Mouse (Mus musculus): Measurements from ENCODE around the gene Aup1. TPM values are rescaled to one million over a fixed set of nuclear protein-coding genes. Genes with fewer than 3 reads are reported as not detected.
A peak's percentile ranks its signal among the peaks of the same experiment; 100 is the strongest.

Aup1 gene
- 99.8 and 109 TPM in 2 replicates for polyA plus RNA-seq (2014; fragmentation: Nextera tagmentation; extraction: Ambion mirVana)

DNA sequence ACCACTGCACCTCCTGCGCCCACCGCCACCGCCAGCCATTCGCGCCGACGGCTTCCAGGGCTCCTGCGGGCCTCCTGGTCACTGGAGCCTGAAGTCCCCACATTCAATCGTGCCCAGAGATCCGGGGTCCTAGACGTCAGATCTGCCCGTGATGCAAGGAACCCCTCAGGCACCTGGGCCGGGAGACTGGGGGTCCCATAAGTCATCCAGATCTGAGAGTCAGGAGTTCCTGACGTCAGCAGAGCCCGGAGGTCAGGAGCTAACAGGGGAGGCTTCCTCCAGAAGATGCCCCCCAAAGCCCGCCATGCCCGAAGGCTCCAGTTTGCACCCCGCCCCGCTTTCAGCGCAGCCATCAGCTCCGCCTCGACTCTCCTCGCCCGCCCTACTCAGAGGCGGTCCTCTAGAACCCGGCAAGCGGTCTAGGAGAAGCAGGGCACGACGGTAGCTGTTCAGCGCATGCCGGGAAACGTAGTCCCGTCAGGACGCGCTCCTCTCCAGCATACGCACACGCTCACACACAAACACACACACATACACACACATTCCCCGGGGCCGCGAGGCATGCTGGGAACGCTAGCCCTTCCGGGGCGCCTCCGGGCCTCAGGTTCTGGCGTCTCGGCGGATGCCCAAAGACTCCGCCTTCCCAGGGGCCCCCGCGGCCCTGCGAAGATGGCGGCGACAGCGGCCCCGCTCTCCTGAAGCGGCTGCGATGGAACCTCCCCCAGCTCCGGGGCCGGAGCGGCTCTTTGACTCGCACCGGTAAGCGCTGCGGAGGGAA is at the start of gene Aup1:
TSS of gene Aup1 (plus strand) at position 448 of the 778 bp plus-strand sequence.
- whole genome bisulfite sequencing (ENCODE audit: insufficient replicate concordance) = under 1% methylated on average over 63 of the region's 64 CpGs
- H3K27ac ChIP-seq (ENCODE audit: low read depth, low read length) = peak within 1 kb of the TSS; percentile 83
- peak within 1 kb of the TSS; percentile 81 for H3K4me2 ChIP-seq

DNA sequence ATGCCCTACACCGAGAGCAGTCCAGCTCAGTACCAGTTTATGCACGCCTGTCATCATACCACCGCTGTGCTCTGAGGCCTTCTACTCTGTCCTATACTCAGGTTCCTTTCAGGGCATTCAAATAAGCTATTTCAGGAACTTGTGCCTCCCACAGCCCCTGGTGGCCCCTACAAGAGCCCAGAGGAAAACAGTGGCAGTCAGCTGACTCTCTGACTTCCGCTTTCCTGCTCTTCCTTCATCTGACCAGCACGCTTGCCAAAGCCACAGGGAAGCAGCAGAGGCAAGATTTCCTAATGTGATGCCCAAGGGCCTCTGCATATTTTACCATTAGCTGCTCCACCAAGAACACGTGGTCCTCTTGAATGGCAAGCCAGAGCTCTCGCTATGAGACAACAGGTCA is 49.4 kb upstream of the Aup1 start:
- Histone ChIP-seq H3K27ac (ENCODE audit: low read depth, low read length) (peak overlapping the region; percentile 41; the same call in 1 of the 2 replicates), H3K4me2 (peak overlapping the region; percentile 33; the same call in 1 of the 2 replicates), H3K4me3 (ENCODE audit: low read depth, low read length) (no peak overlapping the region), H3K4me1 (ENCODE audit: control insufficient read depth, insufficient read depth, low read length) (peaks cover 12% of the 10 kb centered on the region), H3K36me3 (ENCODE audit: control insufficient read depth, insufficient read depth, low read length) (no peaks in the 10 kb centered on the region), H3K27me3 (ENCODE audit: control insufficient read depth, insufficient read depth, low read length) (no peaks in the 10 kb centered on the region), H3K9me3 (replicated peaks; ENCODE audit: control insufficient read depth, low read length) (no peaks in the 10 kb centered on the region), H3K9ac (ENCODE audit: low read depth, low read length) (no peak overlapping the region)
- ATAC-seq (replicated peaks; ENCODE audit: insufficient number of reproducible peaks, low FRiP score, low TSS enrichment) = no peak
- 40% methylated on average over 7 of the region's 7 CpGs for WGBS (ENCODE audit: insufficient replicate concordance)

More for the DNA sequence above, at the start of gene Aup1:
- H3K4me3 ChIP-seq (ENCODE audit: low read depth, low read length) = peak within 1 kb of the TSS; percentile 96
- peaks cover 17% of the 10 kb centered on the region for H3K4me1 ChIP-seq (ENCODE audit: control insufficient read depth, insufficient read depth, low read length)
- ATAC-seq (replicated peaks; ENCODE audit: insufficient number of reproducible peaks, low FRiP score, low TSS enrichment) = peak; percentile 93
- H3K36me3 ChIP-seq (ENCODE audit: control insufficient read depth, insufficient read depth, low read length) = peaks cover 7% of the 10 kb centered on the region; the same call in 1 of the 2 replicates
- H3K9me3 ChIP-seq (replicated peaks; ENCODE audit: control insufficient read depth, low read length) = no peaks in the 10 kb centered on the region
- H3K9ac ChIP-seq (ENCODE audit: low read depth, low read length) = peak within 1 kb of the TSS; percentile 97
- peaks cover 10% of the 10 kb centered on the region for H3K27me3 ChIP-seq (ENCODE audit: control insufficient read depth, insufficient read depth, low read length)

DNA sequence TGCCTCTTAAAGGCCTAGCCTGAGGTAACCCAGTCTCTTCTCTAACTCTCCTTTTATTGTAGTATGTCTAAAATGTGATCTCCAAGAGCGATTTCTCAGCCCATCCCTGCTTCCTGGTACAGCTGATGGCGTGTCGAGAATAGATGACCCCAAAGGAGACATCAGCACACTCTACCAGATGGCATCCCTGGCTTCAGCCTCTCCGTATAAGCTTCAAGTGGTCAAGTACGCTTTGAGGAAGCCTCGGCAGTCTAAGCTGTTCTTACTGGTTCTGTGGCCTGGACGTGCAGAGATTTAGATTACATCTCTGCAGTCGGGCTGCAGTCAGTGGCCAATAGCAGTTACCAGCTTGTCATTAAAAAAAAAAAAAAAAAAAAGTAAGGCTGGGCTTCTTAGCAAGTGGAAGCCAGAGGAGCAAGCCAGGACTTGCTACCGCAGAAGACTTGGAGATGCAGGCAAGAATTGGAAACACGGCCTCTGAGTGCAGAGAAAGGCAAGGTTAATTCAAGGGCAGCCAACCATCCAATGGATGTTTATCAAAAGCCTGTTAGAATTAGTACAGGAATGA is 48.8 kb upstream of the Aup1 start:
- Histone ChIP-seq H3K4me2 (no peak overlapping the region), H3K36me3 (ENCODE audit: control insufficient read depth, insufficient read depth, low read length) (no peaks in the 10 kb centered on the region), H3K4me1 (ENCODE audit: control insufficient read depth, insufficient read depth, low read length) (peaks cover 14% of the 10 kb centered on the region), H3K27ac (ENCODE audit: low read depth, low read length) (peak overlapping the region; percentile 41; the same call in 1 of the 2 replicates), H3K9ac (ENCODE audit: low read depth, low read length) (no peak overlapping the region), H3K9me3 (replicated peaks; ENCODE audit: control insufficient read depth, low read length) (no peaks in the 10 kb centered on the region), H3K4me3 (ENCODE audit: low read depth, low read length) (no peak overlapping the region), H3K27me3 (ENCODE audit: control insufficient read depth, insufficient read depth, low read length) (no peaks in the 10 kb centered on the region)
- 81% methylated on average over 10 of the region's 10 CpGs for WGBS (ENCODE audit: insufficient replicate concordance)
- ATAC-seq (replicated peaks; ENCODE audit: insufficient number of reproducible peaks, low FRiP score, low TSS enrichment) = no peak

DNA sequence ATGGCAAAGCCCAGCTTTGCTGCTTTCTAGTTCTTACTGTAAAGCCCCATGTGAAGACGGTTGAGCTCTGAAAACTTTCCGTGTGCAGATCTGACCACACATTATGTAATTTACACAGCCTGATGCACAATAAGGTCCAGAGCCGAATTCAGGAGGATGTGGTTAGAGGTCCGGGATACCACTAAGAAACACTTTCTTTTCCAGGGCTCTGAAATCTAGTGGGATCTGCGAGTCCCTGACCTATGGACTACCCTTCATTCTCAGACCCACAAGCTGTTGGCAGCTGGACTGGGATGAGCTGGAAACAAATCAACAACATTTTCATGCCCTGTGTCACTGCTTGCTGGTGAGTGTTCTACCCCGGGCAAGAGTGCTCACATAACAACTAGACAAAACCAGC is 48.2 kb upstream of the Aup1 start:
- no peak for ATAC-seq (replicated peaks; ENCODE audit: insufficient number of reproducible peaks, low FRiP score, low TSS enrichment)
- H3K9me3 ChIP-seq (replicated peaks; ENCODE audit: control insufficient read depth, low read length) = no peaks in the 10 kb centered on the region
- no peaks in the 10 kb centered on the region for H3K36me3 ChIP-seq (ENCODE audit: control insufficient read depth, insufficient read depth, low read length)
- no peak overlapping the region for H3K4me2 ChIP-seq
- WGBS (ENCODE audit: insufficient replicate concordance) = 82% methylated on average over 6 of the region's 6 CpGs
- no peak overlapping the region for H3K27ac ChIP-seq (ENCODE audit: low read depth, low read length)
- H3K9ac ChIP-seq (ENCODE audit: low read depth, low read length) = no peak overlapping the region
- H3K27me3 ChIP-seq (ENCODE audit: control insufficient read depth, insufficient read depth, low read length) = no peaks in the 10 kb centered on the region
- H3K4me3 ChIP-seq (ENCODE audit: low read depth, low read length) = no peak overlapping the region
- peaks cover 14% of the 10 kb centered on the region for H3K4me1 ChIP-seq (ENCODE audit: control insufficient read depth, insufficient read depth, low read length)

GRCm38 (mm10) chr6:83008659-83009058 is 45.7 kb upstream of the Aup1 start:
- no peaks in the 10 kb centered on the region for H3K36me3 ChIP-seq (ENCODE audit: control insufficient read depth, insufficient read depth, low read length)
- no peak overlapping the region for H3K9ac ChIP-seq (ENCODE audit: low read depth, low read length)
- no peak overlapping the region for H3K4me3 ChIP-seq (ENCODE audit: low read depth, low read length)
- H3K27ac ChIP-seq (ENCODE audit: low read depth, low read length) = no peak overlapping the region
- H3K4me2 ChIP-seq = no peak overlapping the region
- no peak for ATAC-seq (replicated peaks; ENCODE audit: insufficient number of reproducible peaks, low FRiP score, low TSS enrichment)
- WGBS (ENCODE audit: insufficient replicate concordance) = 38% methylated on average over 3 of the region's 3 CpGs
- H3K27me3 ChIP-seq (ENCODE audit: control insufficient read depth, insufficient read depth, low read length) = no peaks in the 10 kb centered on the region
- H3K9me3 ChIP-seq (replicated peaks; ENCODE audit: control insufficient read depth, low read length) = no peaks in the 10 kb centered on the region
- H3K4me1 ChIP-seq (ENCODE audit: control insufficient read depth, insufficient read depth, low read length) = peaks cover 14% of the 10 kb centered on the region

- H3K27ac ChIP-seq (ENCODE audit: low read depth, low read length) = no peak overlapping the region
- H3K4me1 ChIP-seq (ENCODE audit: control insufficient read depth, insufficient read depth, low read length) = peaks cover 10% of the 10 kb centered on the region
- no peaks in the 10 kb centered on the region for H3K27me3 ChIP-seq (ENCODE audit: control insufficient read depth, insufficient read depth, low read length)
- H3K4me3 ChIP-seq (ENCODE audit: low read depth, low read length) = no peak overlapping the region
- ATAC-seq (replicated peaks; ENCODE audit: insufficient number of reproducible peaks, low FRiP score, low TSS enrichment) = no peak
- H3K9ac ChIP-seq (ENCODE audit: low read depth, low read length) = 0 out of 2 replicates have a peak overlapping the region, but pooled peaks have one; percentile 30
- no peak overlapping the region for H3K4me2 ChIP-seq
- H3K9me3 ChIP-seq (replicated peaks; ENCODE audit: control insufficient read depth, low read length) = no peaks in the 10 kb centered on the region
- 39% methylated on average over 7 of the region's 7 CpGs for WGBS (ENCODE audit: insufficient replicate concordance)
- H3K36me3 ChIP-seq (ENCODE audit: control insufficient read depth, insufficient read depth, low read length) = no peaks in the 10 kb centered on the region
These were observed 44.3 kb upstream of the Aup1 start for GRCm38 (mm10) chr6:83010010-83010409.

- Histone ChIP-seq H3K27me3 (ENCODE audit: control insufficient read depth, insufficient read depth, low read length) (no peaks in the 10 kb centered on the region), H3K27ac (ENCODE audit: low read depth, low read length) (no peak overlapping the region), H3K4me2 (no peak overlapping the region), H3K4me1 (ENCODE audit: control insufficient read depth, insufficient read depth, low read length) (0 out of 2 replicates have a peak, but pooled peaks cover 5% of the 10 kb centered on the region), H3K9ac (ENCODE audit: low read depth, low read length) (no peak overlapping the region), H3K36me3 (ENCODE audit: control insufficient read depth, insufficient read depth, low read length) (no peaks in the 10 kb centered on the region), H3K4me3 (ENCODE audit: low read depth, low read length) (no peak overlapping the region), H3K9me3 (replicated peaks; ENCODE audit: control insufficient read depth, low read length) (no peaks in the 10 kb centered on the region)
- ATAC-seq (replicated peaks; ENCODE audit: insufficient number of reproducible peaks, low FRiP score, low TSS enrichment) = no peak
- WGBS (ENCODE audit: insufficient replicate concordance) = 83% methylated on average over 7 of the region's 7 CpGs
These were observed 43.1 kb upstream of the Aup1 start for GRCm38 (mm10) chr6:83011255-83011654.

GRCm38 (mm10) chr6:83011756-83012155 is 42.6 kb upstream of the Aup1 start:
- no peaks in the 10 kb centered on the region for H3K27me3 ChIP-seq (ENCODE audit: control insufficient read depth, insufficient read depth, low read length)
- no peaks in the 10 kb centered on the region for H3K9me3 ChIP-seq (replicated peaks; ENCODE audit: control insufficient read depth, low read length)
- no peak overlapping the region for H3K27ac ChIP-seq (ENCODE audit: low read depth, low read length)
- no peak overlapping the region for H3K9ac ChIP-seq (ENCODE audit: low read depth, low read length)
- no peak for ATAC-seq (replicated peaks; ENCODE audit: insufficient number of reproducible peaks, low FRiP score, low TSS enrichment)
- no peaks in the 10 kb centered on the region for H3K36me3 ChIP-seq (ENCODE audit: control insufficient read depth, insufficient read depth, low read length)
- H3K4me1 ChIP-seq (ENCODE audit: control insufficient read depth, insufficient read depth, low read length) = peaks cover 5% of the 10 kb centered on the region; the same call in 1 of the 2 replicates
- H3K4me2 ChIP-seq = no peak overlapping the region
- H3K4me3 ChIP-seq (ENCODE audit: low read depth, low read length) = no peak overlapping the region
- 70% methylated on average over 6 of the region's 6 CpGs for WGBS (ENCODE audit: insufficient replicate concordance)

Data from heart, embryonic 11.5 days (tissue).